Mouse (Mus musculus): ENCODE results near the gene Rapgef5. TPM values are rescaled to one million over a fixed set of nuclear protein-coding genes. Genes with fewer than 3 reads are reported as not detected.

Gene Rapgef5
- polyA plus RNA-seq, 1 experiment from 2014 or later: 5.6 TPM

DNA sequence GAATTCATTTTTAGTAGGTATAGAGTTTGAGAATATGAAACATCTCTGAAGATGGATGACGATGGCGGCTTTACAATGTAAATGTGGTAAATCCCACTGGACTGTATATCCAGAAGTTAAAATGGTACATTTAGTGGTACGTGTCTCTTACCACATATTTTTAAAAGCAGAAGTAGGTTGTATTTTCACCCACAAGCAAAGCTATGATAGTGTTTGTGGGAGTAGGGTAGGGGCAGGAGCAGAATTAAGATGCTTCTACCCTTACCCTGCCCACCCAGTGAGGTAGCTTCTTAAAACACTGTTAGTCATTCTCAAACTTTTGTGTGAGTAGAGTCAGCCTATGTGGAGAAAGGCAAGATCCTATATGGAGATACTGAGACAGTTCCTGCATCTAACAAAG, 13.4 kb upstream of the Rapgef5 start:
- H3K36me3 ChIP-seq (ENCODE audit: control insufficient read depth, insufficient read depth, low read length): no peaks in the 10 kb centered on the region
- no peak overlapping the region for H3K4me2 ChIP-seq (replicated peaks; ENCODE audit: low read depth)
- peaks cover 4% of the 10 kb centered on the region; the same call in 1 of the 2 replicates for H3K4me1 ChIP-seq (replicated peaks; ENCODE audit: control insufficient read depth, insufficient read depth)
- no peak for ATAC-seq (ENCODE audit: low FRiP score, low TSS enrichment)
- H3K9ac ChIP-seq (ENCODE audit: low read length): no peak overlapping the region
- no peak overlapping the region for H3K4me3 ChIP-seq (ENCODE audit: low read depth, low read length)
- H3K9me3 ChIP-seq (ENCODE audit: control insufficient read depth, low read length): no peaks in the 10 kb centered on the region
- TF ChIP-seq EP300 (optimal IDR thresholded peaks at IDR 0.05) (no peak), CTCF (IDR thresholded peaks at IDR 0.05; ENCODE audit: low read depth) (no peak)
- H3K27me3 ChIP-seq (ENCODE audit: control insufficient read depth, insufficient read depth, low read length): no peaks in the 10 kb centered on the region
- 95% methylated on average over 3 of the region's 3 CpGs for WGBS
- H3K27ac ChIP-seq (replicated peaks): no peak overlapping the region
- DNase-seq (ENCODE audit: low spot score): no peak

- Histone ChIP-seq H3K4me3 (ENCODE audit: low read depth, low read length) (no peak overlapping the region), H3K36me3 (ENCODE audit: control insufficient read depth, insufficient read depth, low read length) (no peaks in the 10 kb centered on the region), H3K4me1 (replicated peaks; ENCODE audit: control insufficient read depth, insufficient read depth) (peaks cover 4% of the 10 kb centered on the region; the same call in 1 of the 2 replicates), H3K9me3 (ENCODE audit: control insufficient read depth, low read length) (no peaks in the 10 kb centered on the region), H3K27me3 (ENCODE audit: control insufficient read depth, insufficient read depth, low read length) (no peaks in the 10 kb centered on the region), H3K9ac (ENCODE audit: low read length) (no peak overlapping the region), H3K27ac (replicated peaks) (no peak overlapping the region), H3K4me2 (replicated peaks; ENCODE audit: low read depth) (no peak overlapping the region)
- DNase-seq (ENCODE audit: low spot score) (no peak), ATAC-seq (ENCODE audit: low FRiP score, low TSS enrichment) (no peak)
- no peak for TF ChIP-seq EP300 (optimal IDR thresholded peaks at IDR 0.05)
- 53% methylated on average over 2 of the region's 2 CpGs for WGBS
These were observed 11.1 kb upstream of the Rapgef5 start for GRCm38 (mm10) chr12:117505163-117505562.

- Histone ChIP-seq H3K27ac (replicated peaks) (no peak overlapping the region), H3K9ac (ENCODE audit: low read length) (no peak overlapping the region), H3K4me3 (ENCODE audit: low read depth, low read length) (no peak overlapping the region), H3K36me3 (ENCODE audit: control insufficient read depth, insufficient read depth, low read length) (no peaks in the 10 kb centered on the region), H3K9me3 (ENCODE audit: control insufficient read depth, low read length) (no peaks in the 10 kb centered on the region), H3K4me2 (replicated peaks; ENCODE audit: low read depth) (no peak overlapping the region), H3K27me3 (ENCODE audit: control insufficient read depth, insufficient read depth, low read length) (no peaks in the 10 kb centered on the region), H3K4me1 (replicated peaks; ENCODE audit: control insufficient read depth, insufficient read depth) (no peaks in the 10 kb centered on the region)
- TF ChIP-seq CTCF (IDR thresholded peaks at IDR 0.05; ENCODE audit: low read depth): peak; percentile 20; the same call in 1 of the 2 replicates
- TF ChIP-seq EP300 (optimal IDR thresholded peaks at IDR 0.05): no peak
- no peak for DNase-seq (ENCODE audit: low spot score)
- 54% methylated on average over 1 of the region's 1 CpGs for WGBS
- ATAC-seq (ENCODE audit: low FRiP score, low TSS enrichment): no peak
These were observed 8.5 kb upstream of the Rapgef5 start for GRCm38 (mm10) chr12:117507772-117508171.

DNA sequence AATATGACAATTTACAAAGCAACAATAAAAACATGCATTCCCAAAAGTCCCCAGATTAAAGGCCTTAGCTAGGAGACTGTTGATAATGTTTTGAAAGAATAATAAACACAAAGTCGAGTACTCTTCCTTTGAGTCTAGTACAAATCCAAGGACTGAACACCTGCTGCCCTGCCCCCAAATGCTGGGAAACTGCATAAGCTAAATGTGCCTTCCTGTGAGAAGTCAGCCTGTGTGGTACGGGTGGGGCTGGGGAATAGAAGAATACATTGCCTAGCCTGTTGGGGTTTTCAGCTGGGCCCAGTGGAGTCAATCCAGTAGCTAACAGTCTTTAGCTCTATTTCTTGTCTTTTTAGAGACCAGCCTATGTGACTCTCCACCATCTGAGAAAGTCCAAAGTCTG, 6.4 kb upstream of the Rapgef5 start:
- DNase-seq (ENCODE audit: low spot score) (no peak), ATAC-seq (ENCODE audit: low FRiP score, low TSS enrichment) (no peak)
- H3K4me3 ChIP-seq (ENCODE audit: low read depth, low read length): no peak overlapping the region
- no peak overlapping the region for H3K4me2 ChIP-seq (replicated peaks; ENCODE audit: low read depth)
- no peak overlapping the region for H3K9ac ChIP-seq (ENCODE audit: low read length)
- no peaks in the 10 kb centered on the region for H3K36me3 ChIP-seq (ENCODE audit: control insufficient read depth, insufficient read depth, low read length)
- H3K27me3 ChIP-seq (ENCODE audit: control insufficient read depth, insufficient read depth, low read length): no peaks in the 10 kb centered on the region
- no peaks in the 10 kb centered on the region for H3K4me1 ChIP-seq (replicated peaks; ENCODE audit: control insufficient read depth, insufficient read depth)
- TF ChIP-seq EP300 (optimal IDR thresholded peaks at IDR 0.05): no peak
- H3K9me3 ChIP-seq (ENCODE audit: control insufficient read depth, low read length): no peaks in the 10 kb centered on the region
- WGBS: 18% methylated on average over 2 of the region's 2 CpGs
- H3K27ac ChIP-seq (replicated peaks): no peak overlapping the region

DNA sequence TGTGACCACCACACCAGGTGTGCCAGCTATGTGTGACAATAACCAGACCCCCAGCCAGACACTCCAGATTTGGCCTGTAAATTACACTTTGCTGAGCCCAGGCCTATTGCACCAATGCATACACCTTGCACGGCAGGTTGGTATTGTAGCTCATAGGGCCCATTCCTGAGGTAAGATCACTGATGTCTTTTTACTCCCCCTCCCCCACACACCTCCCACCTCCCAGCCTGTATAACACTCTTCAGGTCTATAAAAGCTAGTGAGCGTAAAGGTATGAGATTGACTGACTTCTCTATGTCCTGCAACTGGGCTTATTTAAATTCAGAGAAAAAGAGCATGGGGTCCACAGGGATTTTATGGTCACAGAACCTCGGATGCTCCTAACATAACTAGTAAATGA, 3.8 kb upstream of the Rapgef5 start:
- no peak overlapping the region for H3K4me3 ChIP-seq (ENCODE audit: low read depth, low read length)
- no peak for ATAC-seq (ENCODE audit: low FRiP score, low TSS enrichment)
- H3K36me3 ChIP-seq (ENCODE audit: control insufficient read depth, insufficient read depth, low read length): no peaks in the 10 kb centered on the region
- H3K4me1 ChIP-seq (replicated peaks; ENCODE audit: control insufficient read depth, insufficient read depth): no peaks in the 10 kb centered on the region
- H3K4me2 ChIP-seq (replicated peaks; ENCODE audit: low read depth): no peak overlapping the region
- H3K27ac ChIP-seq (replicated peaks): no peak overlapping the region
- DNase-seq (ENCODE audit: low spot score): no peak
- TF ChIP-seq CTCF (IDR thresholded peaks at IDR 0.05; ENCODE audit: low read depth) (no peak), EP300 (optimal IDR thresholded peaks at IDR 0.05) (no peak)
- H3K9ac ChIP-seq (ENCODE audit: low read length): no peak overlapping the region
- H3K9me3 ChIP-seq (ENCODE audit: control insufficient read depth, low read length): no peaks in the 10 kb centered on the region
- 92% methylated on average over 3 of the region's 3 CpGs for WGBS
- no peaks in the 10 kb centered on the region for H3K27me3 ChIP-seq (ENCODE audit: control insufficient read depth, insufficient read depth, low read length)

DNA sequence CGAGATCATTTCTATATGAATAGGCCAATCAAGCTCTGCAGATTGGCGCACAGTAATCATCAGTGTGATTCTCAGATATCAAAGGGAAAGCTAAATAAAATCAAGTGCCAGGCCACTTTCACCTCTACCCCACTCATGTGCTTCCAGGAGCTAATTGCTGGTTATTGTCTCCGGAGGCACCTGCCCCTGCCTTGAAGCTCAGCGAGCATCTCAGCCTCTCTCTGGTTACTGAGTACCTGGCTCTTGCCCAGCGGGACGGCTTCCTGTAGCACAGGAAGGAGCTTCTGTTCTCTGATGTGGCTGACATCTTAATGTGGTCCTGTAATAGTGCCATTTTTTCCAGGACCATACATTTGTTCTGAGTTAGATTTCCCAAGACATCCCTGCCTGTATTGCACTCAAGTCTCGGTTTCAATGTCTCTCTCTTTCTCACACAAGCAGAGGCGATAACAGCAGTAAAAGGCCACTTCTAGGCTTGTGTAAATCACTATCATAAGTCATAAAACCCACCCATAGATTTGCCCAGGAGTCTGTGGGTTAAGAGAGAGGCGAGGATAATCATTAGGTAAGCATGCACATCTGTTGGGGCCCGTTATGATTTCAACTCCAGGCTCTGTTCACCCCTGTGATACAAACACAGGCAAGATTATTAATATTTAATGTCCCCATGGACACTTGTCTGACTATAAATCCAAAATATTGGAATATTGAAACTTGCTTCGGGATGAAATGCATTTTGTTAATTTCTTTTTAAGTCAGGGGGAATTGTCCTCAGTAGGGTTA, 2.9 kb upstream of the Rapgef5 start:
- Histone ChIP-seq H3K27ac (replicated peaks) (no peak overlapping the region), H3K36me3 (ENCODE audit: control insufficient read depth, insufficient read depth, low read length) (no peaks in the 10 kb centered on the region), H3K27me3 (ENCODE audit: control insufficient read depth, insufficient read depth, low read length) (no peaks in the 10 kb centered on the region), H3K4me1 (replicated peaks; ENCODE audit: control insufficient read depth, insufficient read depth) (no peaks in the 10 kb centered on the region), H3K9me3 (ENCODE audit: control insufficient read depth, low read length) (no peaks in the 10 kb centered on the region), H3K4me3 (ENCODE audit: low read depth, low read length) (no peak overlapping the region), H3K4me2 (replicated peaks; ENCODE audit: low read depth) (no peak overlapping the region), H3K9ac (ENCODE audit: low read length) (no peak overlapping the region)
- WGBS: 73% methylated on average over 11 of the region's 11 CpGs
- DNase-seq (ENCODE audit: low spot score): no peak
- TF ChIP-seq EP300 (optimal IDR thresholded peaks at IDR 0.05) (no peak), CTCF (IDR thresholded peaks at IDR 0.05; ENCODE audit: low read depth) (no peak)
- ATAC-seq (ENCODE audit: low FRiP score, low TSS enrichment): no peak

Data from stomach, postnatal 0 days (tissue).